Mouse (Mus musculus): ENCODE measurements around the gene Itpr3. TPM values are rescaled to one million over a fixed set of nuclear protein-coding genes. Genes with fewer than 3 reads are reported as not detected.

The Itpr3 gene
- polyA plus RNA-seq, 1 experiment from 2014 or later, result 5.8 TPM

GRCm38 (mm10) chr17:27121781-27122180 lies 64.7 kb downstream of the Itpr3 start:
- Histone ChIP-seq H3K9ac (no peak overlapping the region), H3K27ac (ENCODE audit: low read depth) (no peak overlapping the region), H3K36me3 (ENCODE audit: insufficient read depth) (peaks cover 46% of the 10 kb centered on the region), H3K9me3 (ENCODE audit: low read depth, low read length) (no peaks in the 10 kb centered on the region), H3K27me3 (ENCODE audit: insufficient read depth, low read length) (no peaks in the 10 kb centered on the region), H3K4me2 (no peak overlapping the region), H3K4me1 (ENCODE audit: insufficient read depth) (no peaks in the 10 kb centered on the region), H3K4me3 (ENCODE audit: low read depth, low read length) (no peak overlapping the region)
- 79% methylated on average over 7 of the region's 7 CpGs for WGBS
- ATAC-seq (ENCODE audit: insufficient read depth) (no peak), DNase-seq (no peak)
- no peak for TF ChIP-seq CTCF (IDR thresholded peaks at IDR 0.05; ENCODE audit: low read depth)

- DNase-seq (no peak), ATAC-seq (ENCODE audit: insufficient read depth) (no peak)
- Histone ChIP-seq H3K36me3 (ENCODE audit: insufficient read depth) (peaks cover 48% of the 10 kb centered on the region), H3K27me3 (ENCODE audit: insufficient read depth, low read length) (no peaks in the 10 kb centered on the region), H3K9me3 (ENCODE audit: low read depth, low read length) (no peaks in the 10 kb centered on the region), H3K9ac (no peak overlapping the region), H3K4me1 (ENCODE audit: insufficient read depth) (no peaks in the 10 kb centered on the region), H3K4me3 (ENCODE audit: low read depth, low read length) (no peak overlapping the region), H3K4me2 (no peak overlapping the region), H3K27ac (ENCODE audit: low read depth) (no peak overlapping the region)
- TF ChIP-seq CTCF (IDR thresholded peaks at IDR 0.05; ENCODE audit: low read depth), result no peak
- WGBS, result 78% methylated on average over 11 of the region's 11 CpGs
These were observed 65.6 kb downstream of the Itpr3 start for GRCm38 (mm10) chr17:27122701-27123100.

GRCm38 (mm10) chr17:27123103-27123502 lies 66.0 kb downstream of the Itpr3 start:
- TF ChIP-seq CTCF (IDR thresholded peaks at IDR 0.05; ENCODE audit: low read depth), result no peak
- Histone ChIP-seq H3K4me1 (ENCODE audit: insufficient read depth) (no peaks in the 10 kb centered on the region), H3K4me3 (ENCODE audit: low read depth, low read length) (no peak overlapping the region), H3K27me3 (ENCODE audit: insufficient read depth, low read length) (no peaks in the 10 kb centered on the region), H3K36me3 (ENCODE audit: insufficient read depth) (peaks cover 48% of the 10 kb centered on the region), H3K27ac (ENCODE audit: low read depth) (no peak overlapping the region), H3K4me2 (no peak overlapping the region), H3K9ac (no peak overlapping the region), H3K9me3 (ENCODE audit: low read depth, low read length) (no peaks in the 10 kb centered on the region)
- ATAC-seq (ENCODE audit: insufficient read depth), result no peak
- WGBS, result 88% methylated on average over 2 of the region's 2 CpGs
- no peak for DNase-seq

GRCm38 (mm10) chr17:27123813-27124375 lies 66.8 kb downstream of the Itpr3 start:
- TF ChIP-seq CTCF (IDR thresholded peaks at IDR 0.05; ENCODE audit: low read depth), result no peak
- DNase-seq (no peak), ATAC-seq (ENCODE audit: insufficient read depth) (no peak)
- H3K9me3 ChIP-seq (ENCODE audit: low read depth, low read length), result no peaks in the 10 kb centered on the region
- H3K4me3 ChIP-seq (ENCODE audit: low read depth, low read length), result no peak overlapping the region
- H3K27me3 ChIP-seq (ENCODE audit: insufficient read depth, low read length), result no peaks in the 10 kb centered on the region
- no peaks in the 10 kb centered on the region for H3K4me1 ChIP-seq (ENCODE audit: insufficient read depth)
- no peak overlapping the region for H3K27ac ChIP-seq (ENCODE audit: low read depth)
- H3K4me2 ChIP-seq, result no peak overlapping the region
- no peak overlapping the region for H3K9ac ChIP-seq
- WGBS, result 86% methylated on average over 7 of the region's 7 CpGs
- peaks cover 48% of the 10 kb centered on the region for H3K36me3 ChIP-seq (ENCODE audit: insufficient read depth)

- H3K27ac ChIP-seq (ENCODE audit: low read depth), result no peak overlapping the region
- no peak overlapping the region for H3K9ac ChIP-seq
- no peak overlapping the region for H3K4me2 ChIP-seq
- peaks cover 48% of the 10 kb centered on the region for H3K36me3 ChIP-seq (ENCODE audit: insufficient read depth)
- H3K4me1 ChIP-seq (ENCODE audit: insufficient read depth), result no peaks in the 10 kb centered on the region
- H3K4me3 ChIP-seq (ENCODE audit: low read depth, low read length), result no peak overlapping the region
- H3K9me3 ChIP-seq (ENCODE audit: low read depth, low read length), result no peaks in the 10 kb centered on the region
- peak; percentile 87 for TF ChIP-seq CTCF (IDR thresholded peaks at IDR 0.05; ENCODE audit: low read depth)
- DNase-seq, result peak; percentile 75
- H3K27me3 ChIP-seq (ENCODE audit: insufficient read depth, low read length), result no peaks in the 10 kb centered on the region
- ATAC-seq (ENCODE audit: insufficient read depth), result no peak
- 30% methylated on average over 12 of the region's 12 CpGs for WGBS
These were observed 68.1 kb downstream of the Itpr3 start for GRCm38 (mm10) chr17:27125185-27125584.

- no peak for TF ChIP-seq CTCF (IDR thresholded peaks at IDR 0.05; ENCODE audit: low read depth)
- ATAC-seq (ENCODE audit: insufficient read depth) (no peak), DNase-seq (no peak)
- H3K9ac ChIP-seq, result 0 out of 2 replicates have a peak overlapping the region, but pooled peaks have one; percentile 6
- H3K27me3 ChIP-seq (ENCODE audit: insufficient read depth, low read length), result no peaks in the 10 kb centered on the region
- H3K27ac ChIP-seq (ENCODE audit: low read depth), result no peak overlapping the region
- H3K4me3 ChIP-seq (ENCODE audit: low read depth, low read length), result no peak overlapping the region
- H3K4me2 ChIP-seq, result no peak overlapping the region
- no peaks in the 10 kb centered on the region for H3K4me1 ChIP-seq (ENCODE audit: insufficient read depth)
- 86% methylated on average over 11 of the region's 11 CpGs for WGBS
- no peaks in the 10 kb centered on the region for H3K9me3 ChIP-seq (ENCODE audit: low read depth, low read length)
- H3K36me3 ChIP-seq (ENCODE audit: insufficient read depth), result peaks cover 48% of the 10 kb centered on the region
These were observed 68.6 kb downstream of the Itpr3 start for GRCm38 (mm10) chr17:27125669-27126202.

GRCm38 (mm10) chr17:27126974-27127373 lies 69.9 kb downstream of the Itpr3 start:
- Histone ChIP-seq H3K9me3 (ENCODE audit: low read depth, low read length) (no peaks in the 10 kb centered on the region), H3K27me3 (ENCODE audit: insufficient read depth, low read length) (no peaks in the 10 kb centered on the region), H3K4me1 (ENCODE audit: insufficient read depth) (no peaks in the 10 kb centered on the region), H3K9ac (no peak overlapping the region), H3K36me3 (ENCODE audit: insufficient read depth) (peaks cover 41% of the 10 kb centered on the region), H3K27ac (ENCODE audit: low read depth) (no peak overlapping the region), H3K4me3 (ENCODE audit: low read depth, low read length) (no peak overlapping the region), H3K4me2 (no peak overlapping the region)
- ATAC-seq (ENCODE audit: insufficient read depth) (no peak), DNase-seq (no peak)
- TF ChIP-seq CTCF (IDR thresholded peaks at IDR 0.05; ENCODE audit: low read depth), result no peak
- 70% methylated on average over 10 of the region's 10 CpGs for WGBS

Measured in lung, embryonic 14.5 days (tissue).